Mouse (Mus musculus) stomach, postnatal 0 days (tissue): ENCODE data around the gene 1810043G02Rik. TPM values are rescaled to one million over a fixed set of nuclear protein-coding genes. Genes with fewer than 3 reads are reported as not detected.
"Not testable (repeated sequence)": the region's sequence is repeated elsewhere in the genome, so short reads cannot be mapped to it uniquely, and the experiment has no call there.

Source experiments
- ATAC-seq: fragments of 200-750 bp; cut with Nextera tagmentation; 2 replicates; pipeline ENCODE4 v1.8.0; 2017; ENCODE audit not compliant: low FRiP score, low TSS enrichment
- DNase-seq: peaks from one replicate; pipeline ENCODE4 v3.0.0-alpha.2; 2016; ENCODE audit warnings: low spot score
- H3K27ac ChIP-seq: fragments of 300-500 bp; sonication (generic); replicated peaks from 2 replicates; pipeline ENCODE4 v1.5.1; 2014; ENCODE audit warnings: mild to moderate bottlenecking, control low read depth
- H3K27me3 ChIP-seq: fragments of 300-500 bp; sonication (generic); 2 replicates; pipeline ENCODE4 v1.6.1; 2014; ENCODE audit warnings: low read length; ENCODE audit not compliant: control insufficient read depth, insufficient read depth
- H3K36me3 ChIP-seq: fragments of 300-500 bp; sonication (generic); 2 replicates; pipeline ENCODE4 v1.6.1; 2014; ENCODE audit warnings: low read length, mixed read lengths; ENCODE audit not compliant: control insufficient read depth, insufficient read depth
- H3K4me1 ChIP-seq: fragments of 300-500 bp; sonication (generic); replicated peaks from 2 replicates; pipeline ENCODE4 v1.6.1; 2014; ENCODE audit warnings: antibody characterized with exemption; ENCODE audit not compliant: control insufficient read depth, insufficient read depth
- H3K4me2 ChIP-seq: fragments of 300-500 bp; sonication (generic); replicated peaks from 2 replicates; pipeline ENCODE4 v1.6.1; 2014; ENCODE audit warnings: low read depth, mild to moderate bottlenecking, control low read depth, moderate library complexity
- H3K4me3 ChIP-seq: fragments of 300-500 bp; sonication (generic); 2 replicates; pipeline ENCODE4 v1.5.1; 2014; ENCODE audit warnings: low read depth, low read length, control low read depth
- H3K9ac ChIP-seq: fragments of 300-500 bp; sonication (generic); 2 replicates; pipeline ENCODE4 v1.6.1; 2014; ENCODE audit warnings: mild to moderate bottlenecking, low read length, control low read depth, mixed read lengths
- H3K9me3 ChIP-seq: fragments of 300-500 bp; sonication (generic); 2 replicates; pipeline ENCODE4 v1.6.1; 2016; ENCODE audit warnings: low read length; ENCODE audit not compliant: control insufficient read depth
- CTCF ChIP-seq: IDR thresholded peaks from 2 replicates; pipeline ENCODE4 v1.5.1; 2016; ENCODE audit warnings: antibody characterized with exemption, low read depth, mild to moderate bottlenecking, moderate library complexity
- EP300 ChIP-seq: optimal IDR thresholded peaks from 2 replicates; pipeline ENCODE3; 2016; ENCODE audit warnings: antibody characterized with exemption
- WGBS: fragments of 180-500 bp; shearing (Covaris S2); extraction: QIAGEN DNeasy Blood & Tissue Kit; methylation state at CpG from one replicate; pipeline ENCODE4 v1.1.7; 2014; 5-methylcytosine and 5-hydroxymethylcytosine counted together
- polyA plus RNA-seq: library from polyadenylated mRNA; unstranded; fragments of >200 nt; fragmentation: Nextera tagmentation; extraction: Ambion mirVana; gene quantifications from 2 replicates; pipeline ENCODE4 v1.2.1, GENCODE M21; 2015

1810043G02Rik gene
- polyA plus RNA-seq, 1 experiment from 2014 or later = 16.1 TPM

DNA sequence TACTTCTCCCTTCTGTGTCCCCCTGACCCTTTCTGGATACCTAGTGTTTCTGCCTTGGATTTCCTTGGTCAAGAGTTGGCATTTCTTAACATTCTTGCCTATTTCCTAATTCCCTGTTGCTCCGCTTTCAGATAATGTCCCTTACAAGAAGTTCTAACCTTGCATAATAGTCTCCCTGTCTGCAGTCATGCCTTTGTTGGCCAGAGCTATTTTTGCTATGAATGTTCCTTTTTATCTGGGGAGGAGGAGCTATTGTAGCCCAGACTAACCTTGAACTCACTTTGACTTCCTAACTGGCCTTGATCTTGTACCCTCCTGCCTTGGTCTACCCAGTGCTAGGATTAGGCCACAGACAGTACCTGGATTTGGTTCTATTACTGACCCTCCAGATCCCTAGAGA lies 37.2 kb downstream of the 1810043G02Rik start:
- Histone ChIP-seq H3K4me2 (no peak overlapping the region), H3K4me3 (no peak overlapping the region), H3K9me3 (no peaks in the 10 kb centered on the region), H3K4me1 (no peaks in the 10 kb centered on the region), H3K9ac (no peak overlapping the region), H3K27ac (no peak overlapping the region), H3K36me3 (no peaks in the 10 kb centered on the region), H3K27me3 (no peaks in the 10 kb centered on the region)
- TF ChIP-seq CTCF (no peak), EP300 (no peak)
- DNase-seq (no peak), ATAC-seq (no peak)
- 81% methylated on average over 1 of the region's 1 CpGs for WGBS

DNA sequence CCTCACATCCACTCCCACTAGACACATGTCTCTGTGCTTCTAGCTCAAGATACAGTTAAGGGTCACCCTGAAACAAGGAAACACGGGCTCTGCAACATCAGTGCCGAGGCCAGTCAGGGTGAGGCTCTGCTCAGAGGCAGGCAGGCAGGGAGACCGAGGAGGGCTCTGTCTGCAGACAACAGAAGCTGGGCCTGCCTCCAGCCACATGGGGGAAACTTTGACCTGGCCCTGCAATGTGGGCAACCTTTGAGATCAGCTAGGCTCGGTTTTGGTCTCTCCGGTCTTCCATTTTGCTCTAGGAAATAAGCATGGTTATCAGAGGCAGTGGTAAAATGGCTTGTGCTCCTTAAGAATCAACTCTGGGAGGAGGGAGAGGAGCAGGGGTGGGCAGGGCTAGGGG lies 38.0 kb downstream of the 1810043G02Rik start:
- ATAC-seq = no peak; the same call in 1 of the 2 replicates
- no peak overlapping the region for H3K4me2 ChIP-seq
- H3K4me1 ChIP-seq = no peaks in the 10 kb centered on the region
- H3K27ac ChIP-seq = no peak overlapping the region
- WGBS = 55% methylated on average over 5 of the region's 5 CpGs
- H3K9me3 ChIP-seq = no peaks in the 10 kb centered on the region
- no peaks in the 10 kb centered on the region for H3K36me3 ChIP-seq
- H3K9ac ChIP-seq = no peak overlapping the region
- no peak overlapping the region for H3K4me3 ChIP-seq
- H3K27me3 ChIP-seq = no peaks in the 10 kb centered on the region
- TF ChIP-seq EP300 = no peak
- no peak for TF ChIP-seq CTCF
- DNase-seq = no peak

- no peaks in the 10 kb centered on the region for H3K36me3 ChIP-seq
- no peaks in the 10 kb centered on the region for H3K4me1 ChIP-seq
- ATAC-seq = peak; percentile 89
- H3K27ac ChIP-seq = no peak overlapping the region
- no peaks in the 10 kb centered on the region for H3K27me3 ChIP-seq
- TF ChIP-seq CTCF = peak; percentile 97
- TF ChIP-seq EP300 = no peak
- WGBS = 13% methylated on average over 19 of the region's 19 CpGs
- DNase-seq = peak; percentile 86
- no peaks in the 10 kb centered on the region for H3K9me3 ChIP-seq
- no peak overlapping the region for H3K9ac ChIP-seq
- peak overlapping the region; percentile 48 for H3K4me2 ChIP-seq
- H3K4me3 ChIP-seq = no peak overlapping the region
Measured at GRCm38 (mm10) chr10:78018797-78019203, 40.5 kb downstream of the 1810043G02Rik start.

GRCm38 (mm10) chr10:78019291-78019690 lies 41.0 kb downstream of the 1810043G02Rik start:
- H3K9ac ChIP-seq = no peak overlapping the region
- no peaks in the 10 kb centered on the region for H3K9me3 ChIP-seq
- H3K4me3 ChIP-seq = no peak overlapping the region
- no peaks in the 10 kb centered on the region for H3K4me1 ChIP-seq
- H3K36me3 ChIP-seq = no peaks in the 10 kb centered on the region
- H3K27me3 ChIP-seq = no peaks in the 10 kb centered on the region
- no peak overlapping the region for H3K4me2 ChIP-seq
- WGBS = 84% methylated on average over 4 of the region's 4 CpGs
- DNase-seq = no peak
- H3K27ac ChIP-seq = no peak overlapping the region
- 0 out of 2 replicates have a peak, but pooled peaks have one; percentile 21 for ATAC-seq
- no peak for TF ChIP-seq EP300
- TF ChIP-seq CTCF = no peak

DNA sequence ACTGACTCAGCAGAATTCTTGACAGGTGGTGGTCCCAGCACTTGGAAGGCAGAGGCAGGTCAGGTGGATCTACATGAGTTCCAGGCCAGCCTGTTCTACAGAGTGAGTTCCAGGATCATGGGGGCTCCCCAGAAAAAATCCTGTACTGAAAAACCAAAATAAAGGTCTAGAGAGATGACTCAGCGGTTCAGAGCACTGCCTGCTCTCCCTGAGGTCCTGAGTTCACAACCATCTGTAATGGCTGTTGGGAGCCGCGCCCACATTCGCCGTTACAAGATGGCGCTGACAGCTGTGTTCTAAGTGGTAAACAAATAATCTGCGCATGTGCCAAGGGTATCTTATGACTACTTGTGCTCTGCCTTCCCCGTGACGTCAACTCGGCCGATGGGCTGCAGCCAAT lies 41.7 kb downstream of the 1810043G02Rik start:
- not testable (repeated sequence) for H3K4me1 ChIP-seq, H3K9ac ChIP-seq, DNase-seq, H3K4me3 ChIP-seq, ATAC-seq, H3K27ac ChIP-seq, H3K27me3 ChIP-seq, H3K9me3 ChIP-seq, H3K36me3 ChIP-seq, H3K4me2 ChIP-seq
- 93% methylated on average over 6 of the region's 11 CpGs for WGBS

- H3K4me3 ChIP-seq, H3K27ac ChIP-seq, H3K4me2 ChIP-seq, DNase-seq, ATAC-seq, H3K9ac ChIP-seq, H3K9me3 ChIP-seq, H3K36me3 ChIP-seq, H3K27me3 ChIP-seq, H3K4me1 ChIP-seq: not testable (repeated sequence)
- peak; percentile 67 for TF ChIP-seq CTCF
- 70% methylated on average over 6 of the region's 8 CpGs for WGBS
Measured at GRCm38 (mm10) chr10:78025453-78025852, 47.1 kb downstream of the 1810043G02Rik start.
